Mouse (Mus musculus): ENCODE measurements at regions not wholly inside any gene's neighbourhood (a gene's known extent, or its start where the extent isn't known, plus 50 kb on each side); places are given as distances from the start of the nearest gene placed in this dataset.

DNA sequence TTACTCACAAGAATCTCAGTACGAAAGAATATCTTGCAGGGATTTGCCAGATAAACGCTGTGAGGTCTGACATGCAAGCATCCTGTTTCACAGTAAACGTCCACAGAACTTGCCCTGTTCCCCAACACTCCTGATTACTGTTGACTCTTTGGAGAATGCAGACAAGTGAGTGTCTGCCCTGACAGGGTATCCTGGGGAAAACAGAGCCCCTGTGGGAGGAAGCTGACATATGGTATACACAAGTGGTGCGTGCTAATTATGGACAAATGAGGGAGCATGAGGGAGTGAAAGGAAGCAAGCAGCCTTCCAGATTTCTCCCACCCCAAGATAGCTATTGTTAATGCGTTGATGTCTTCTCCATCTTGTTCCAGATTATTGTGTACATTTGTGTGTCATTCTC is 124.5 kb upstream of the Pdzrn3 start:
- no peak for DNase-seq
- intact Hi-C loops (cut with DNase I) = no loop called here

- intact Hi-C loops (cut with DNase I) = no loop called here
- DNase-seq = no peak
These were observed 124.0 kb upstream of the Pdzrn3 start for GRCm38 (mm10) chr6:101501716-101502115.

DNA sequence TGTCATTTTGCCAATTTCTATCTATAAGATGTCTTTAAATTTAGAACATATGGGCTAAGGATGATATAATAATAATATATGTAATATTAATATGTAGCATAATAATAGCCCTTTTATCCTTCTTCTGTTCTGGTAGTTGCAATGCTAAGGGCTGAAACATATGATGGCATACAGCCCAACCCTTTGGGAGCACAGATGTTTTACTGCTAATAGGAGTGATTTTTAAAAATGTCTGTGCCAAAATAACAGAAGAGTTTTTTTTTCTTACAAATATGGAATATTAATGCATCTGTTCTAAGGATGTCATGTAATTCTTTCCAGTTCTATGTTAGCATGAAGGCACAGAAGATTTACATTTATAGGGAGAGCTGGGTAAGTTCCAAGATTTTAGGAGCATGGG is 122.5 kb upstream of the Pdzrn3 start:
- no peak for DNase-seq
- intact Hi-C loops (cut with DNase I) = no loop called here

DNA sequence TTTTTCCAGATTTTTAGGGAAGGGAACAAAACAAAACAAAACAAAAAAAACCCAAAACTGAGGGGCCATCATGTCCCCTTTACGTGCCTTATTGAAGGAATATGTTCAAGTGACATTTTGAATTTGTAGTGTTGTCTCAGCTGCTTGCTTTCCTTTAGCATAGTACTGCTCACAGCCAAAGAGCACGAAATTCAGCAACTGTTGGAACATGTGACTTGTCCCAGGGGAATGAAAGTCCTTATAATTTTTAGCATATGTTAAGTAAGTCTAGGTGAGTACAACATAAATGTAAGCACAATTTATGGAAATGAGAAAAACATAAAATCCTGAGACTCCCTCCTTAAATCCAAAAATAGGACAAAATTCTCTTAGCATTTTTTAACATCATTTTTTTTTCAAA is 110.8 kb upstream of the Pdzrn3 start:
- no peak for DNase-seq
- intact Hi-C loops (cut with DNase I) = no loop called here

GRCm38 (mm10) chr6:101484526-101485287 is 107.0 kb upstream of the Pdzrn3 start:
- no peak for DNase-seq
- intact Hi-C loops (cut with DNase I) = no loop called here

DNA sequence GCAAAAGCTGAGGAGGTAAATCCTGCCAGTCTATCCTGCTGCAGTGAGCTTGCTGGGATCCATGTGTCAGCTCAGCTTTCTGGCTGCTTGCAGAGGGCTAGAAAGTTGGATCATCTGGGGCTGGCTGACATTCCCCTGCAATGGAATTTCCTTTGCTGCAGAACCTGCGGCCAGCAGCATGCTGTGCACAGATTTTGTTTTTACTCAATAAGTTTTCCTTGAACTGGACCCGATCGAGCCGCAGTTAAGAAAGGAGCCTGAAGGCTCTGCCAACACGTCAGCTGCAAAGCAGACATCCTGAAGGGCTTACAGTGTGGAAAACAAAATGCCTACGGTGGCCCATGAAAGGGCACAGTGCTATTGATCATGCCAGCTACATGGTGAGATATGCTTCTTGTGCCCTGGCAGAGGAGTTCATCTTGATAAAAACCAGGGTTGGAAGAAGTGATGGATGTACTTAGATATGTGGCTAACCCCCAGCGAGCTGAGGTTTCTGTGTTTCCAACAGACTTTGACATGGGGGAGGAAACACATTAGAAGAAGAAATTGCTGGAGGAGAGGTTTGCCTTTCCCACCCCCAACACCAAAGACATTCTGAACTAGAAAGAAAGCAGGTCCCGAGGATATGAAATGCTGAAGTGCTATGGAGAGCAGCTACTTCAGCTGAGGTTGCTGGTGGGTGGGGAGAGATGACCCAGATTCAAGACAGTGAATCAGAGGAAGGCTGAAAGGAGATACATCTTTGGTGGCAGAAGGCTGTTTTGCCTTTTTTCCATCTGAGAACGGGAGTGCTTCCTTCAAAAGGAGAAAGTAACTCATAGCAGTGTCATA is 105.2 kb upstream of the Pdzrn3 start:
- intact Hi-C loops (cut with DNase I) = no loop called here
- peak; percentile 24 to 34 for DNase-seq

DNA sequence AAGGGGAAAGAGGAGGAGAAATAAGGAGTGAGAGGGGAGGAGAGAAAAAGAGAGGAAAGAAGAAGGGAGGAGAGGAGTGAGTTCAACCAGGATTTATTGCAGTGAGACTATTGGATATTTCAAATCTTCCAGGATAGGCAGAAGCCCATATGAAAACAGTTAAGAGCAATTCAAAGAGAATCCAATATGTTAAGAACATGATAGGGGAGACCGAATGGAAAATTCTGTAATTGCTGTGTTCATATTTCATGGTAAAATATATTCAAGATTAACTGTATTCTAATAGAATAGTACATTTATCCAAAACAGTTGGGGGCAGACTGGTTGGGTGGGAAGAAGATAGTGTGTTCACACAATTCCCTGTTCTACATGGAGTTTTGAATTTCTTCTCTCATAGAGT is 96.3 kb upstream of the Pdzrn3 start:
- intact Hi-C loops (cut with DNase I) = loop anchor here (5.0 kb wide), 2 partner anchors 58 to 207 kb away; no protein-coding TSS in a partner anchor
- no peak for DNase-seq

GRCm38 (mm10) chr6:101473257-101473925 is 95.7 kb upstream of the Pdzrn3 start:
- intact Hi-C loops (cut with DNase I) = loop anchor here (5.0 kb wide), 2 partner anchors 59 to 206 kb away; no protein-coding TSS in a partner anchor
- peak; percentile 29 to 30 for DNase-seq

- DNase-seq = no peak
- intact Hi-C loops (cut with DNase I) = no loop called here
These were observed 87.2 kb upstream of the Pdzrn3 start for GRCm38 (mm10) chr6:101464910-101465309.

GRCm38 (mm10) chr6:101463812-101464320 is 86.2 kb upstream of the Pdzrn3 start:
- intact Hi-C loops (cut with DNase I) = no loop called here
- DNase-seq = no peak

GRCm38 (mm10) chr6:101446720-101447119 is 69.0 kb upstream of the Pdzrn3 start:
- no peak for DNase-seq
- intact Hi-C loops (cut with DNase I) = no loop called here

DNA sequence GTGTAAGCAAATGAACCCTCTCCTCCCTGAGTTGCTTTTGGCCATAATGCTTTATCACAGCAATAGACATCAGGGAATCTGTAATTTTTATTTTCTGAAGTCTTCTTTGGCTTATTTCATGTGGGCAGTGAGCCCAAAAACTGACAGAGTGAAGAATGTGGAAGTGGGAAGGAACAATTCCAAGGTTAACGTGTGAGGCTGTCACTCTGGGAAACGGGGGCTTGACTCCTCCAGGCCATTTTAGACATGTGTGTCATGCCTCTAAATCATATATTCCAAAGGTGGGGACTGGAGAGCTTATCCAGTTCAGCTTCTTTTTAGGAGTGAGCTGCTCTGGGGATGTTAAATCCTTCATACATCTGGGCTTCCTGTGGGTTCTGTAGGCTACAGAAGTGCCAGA is 68.6 kb upstream of the Pdzrn3 start:
- DNase-seq = no peak
- intact Hi-C loops (cut with DNase I) = no loop called here

GRCm38 (mm10) chr6:101432769-101433168 is 55.1 kb upstream of the Pdzrn3 start:
- DNase-seq = no peak
- intact Hi-C loops (cut with DNase I) = no loop called here

DNA sequence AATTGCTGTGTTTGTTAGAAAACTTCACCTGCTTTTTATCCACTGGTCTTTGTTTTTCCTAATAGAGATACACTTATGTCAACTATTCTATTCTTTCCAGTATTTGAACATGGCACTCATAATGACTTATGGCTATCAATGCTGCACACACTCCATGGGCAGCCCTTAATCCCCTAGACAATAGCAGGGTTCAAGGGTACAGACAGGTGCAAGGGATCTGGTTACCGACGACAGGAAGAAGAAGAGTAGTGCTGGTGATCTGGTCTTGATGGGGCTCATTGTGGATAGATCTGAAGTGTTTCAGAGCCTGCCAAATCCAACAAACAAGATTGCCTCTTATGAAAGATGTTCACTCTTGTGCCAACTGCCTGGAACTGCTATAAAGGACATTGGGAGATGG is 51.9 kb upstream of the Pdzrn3 start:
- DNase-seq = no peak
- intact Hi-C loops (cut with DNase I) = no loop called here

All from heart, postnatal 36 days (tissue).